Mouse (Mus musculus) kidney, adult 2 months (tissue): ENCODE data around the gene Fam90a1a. TPM values are rescaled to one million over a fixed set of nuclear protein-coding genes. Genes with fewer than 3 reads are reported as not detected.

ENCODE experiments used
- DNase-seq: peaks from one replicate; pipeline ENCODE4 v3.0.0; 2021
- H3K27ac ChIP-seq: fragments of 200-500 bp; 2 replicates; pipeline ENCODE4 v1.5.1; 2012; ENCODE audit warnings: low read depth, low read length, control low read depth, inconsistent platforms; ENCODE audit not compliant: insufficient read depth
- H3K27me3 ChIP-seq: fragments of 200-500 bp; replicated peaks from 2 replicates; pipeline ENCODE4 v1.6.1; 2012; ENCODE audit warnings: mild to moderate bottlenecking, moderate library complexity, low read length, inconsistent platforms; ENCODE audit not compliant: control insufficient read depth, insufficient read depth
- H3K36me3 ChIP-seq: fragments of 200-500 bp; 2 replicates; pipeline ENCODE4 v1.6.1; 2012; ENCODE audit warnings: mild to moderate bottlenecking, moderate library complexity, low read length, inconsistent platforms; ENCODE audit not compliant: control insufficient read depth, insufficient read depth
- H3K4me1 ChIP-seq: fragments of 200-500 bp; 2 replicates; pipeline ENCODE4 v1.6.1; 2011; ENCODE audit warnings: low read length; ENCODE audit not compliant: control insufficient read depth, insufficient read depth
- H3K4me3 ChIP-seq: fragments of 200-500 bp; 2 replicates; pipeline ENCODE4 v1.5.1; 2011; ENCODE audit warnings: mild to moderate bottlenecking, low read depth, low read length, control low read depth; ENCODE audit not compliant: insufficient read depth
- CTCF ChIP-seq: fragments of 200-500 bp; conservative IDR thresholded peaks from 2 replicates; pipeline ENCODE4 v1.5.1; 2011; ENCODE audit warnings: low read depth, mild to moderate bottlenecking, control low read depth, low read length, moderate library complexity, mixed read lengths; ENCODE audit not compliant: insufficient read depth, insufficient read length
- POLR2A ChIP-seq: fragments of 200-500 bp; IDR thresholded peaks from one replicate; pipeline ENCODE4 v1.6.1; 2011; ENCODE audit warnings: low read depth, low read length, control low read depth
- WGBS: fragments of 180-500 bp; shearing (Covaris S2); methylation state at CpG from one replicate; pipeline ENCODE4 v1.1.7; 2018; 5-methylcytosine and 5-hydroxymethylcytosine counted together
- polyA plus RNA-seq: library from polyadenylated mRNA; depleted of rRNA; stranded (reverse); fragments of >200 nt; gene quantifications from 2 replicates; pipeline ENCODE4 v1.2.3, GENCODE M21; 2012; rRNA removed

Gene Fam90a1a
- polyA plus RNA-seq, 1 experiment, result 0.05 TPM

DNA sequence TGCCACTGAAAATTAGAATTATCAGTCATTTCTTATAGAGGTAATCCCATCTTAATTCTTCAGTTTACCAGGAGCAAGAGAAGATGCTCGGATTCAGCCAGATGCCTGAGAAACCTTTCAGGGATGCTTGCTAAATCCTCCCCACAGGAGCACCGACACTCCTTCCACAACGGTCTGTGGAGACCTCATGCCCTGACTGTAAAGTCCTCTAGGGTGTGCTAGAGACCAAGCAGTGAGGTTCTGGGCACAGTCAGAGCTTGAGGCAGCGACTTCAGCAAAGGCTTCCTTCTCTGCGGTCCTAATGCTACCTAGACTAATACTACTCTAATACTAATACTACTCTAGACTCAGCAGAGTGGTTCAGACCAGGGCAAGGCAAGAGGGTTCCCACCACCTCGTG, 33.7 kb downstream of the Fam90a1a start:
- DNase-seq, result peak; percentile 63
- WGBS, result 12% methylated on average over 6 of the region's 6 CpGs
- Histone ChIP-seq H3K27ac (no peak overlapping the region), H3K4me1 (no peaks in the 10 kb centered on the region), H3K36me3 (no peaks in the 10 kb centered on the region), H3K27me3 (no peaks in the 10 kb centered on the region), H3K4me3 (no peak overlapping the region)
- TF ChIP-seq CTCF, result peak; percentile 87
- no peak for TF ChIP-seq POLR2A

GRCm38 (mm10) chr8:21995181-21995580, 36.7 kb downstream of the Fam90a1a start:
- no peak overlapping the region for H3K27ac ChIP-seq
- TF ChIP-seq POLR2A, result no peak
- no peak for TF ChIP-seq CTCF
- 36% methylated on average over 3 of the region's 3 CpGs for WGBS
- H3K27me3 ChIP-seq, result no peaks in the 10 kb centered on the region
- H3K4me1 ChIP-seq, result no peaks in the 10 kb centered on the region
- no peak overlapping the region for H3K4me3 ChIP-seq
- no peaks in the 10 kb centered on the region for H3K36me3 ChIP-seq
- DNase-seq, result no peak

DNA sequence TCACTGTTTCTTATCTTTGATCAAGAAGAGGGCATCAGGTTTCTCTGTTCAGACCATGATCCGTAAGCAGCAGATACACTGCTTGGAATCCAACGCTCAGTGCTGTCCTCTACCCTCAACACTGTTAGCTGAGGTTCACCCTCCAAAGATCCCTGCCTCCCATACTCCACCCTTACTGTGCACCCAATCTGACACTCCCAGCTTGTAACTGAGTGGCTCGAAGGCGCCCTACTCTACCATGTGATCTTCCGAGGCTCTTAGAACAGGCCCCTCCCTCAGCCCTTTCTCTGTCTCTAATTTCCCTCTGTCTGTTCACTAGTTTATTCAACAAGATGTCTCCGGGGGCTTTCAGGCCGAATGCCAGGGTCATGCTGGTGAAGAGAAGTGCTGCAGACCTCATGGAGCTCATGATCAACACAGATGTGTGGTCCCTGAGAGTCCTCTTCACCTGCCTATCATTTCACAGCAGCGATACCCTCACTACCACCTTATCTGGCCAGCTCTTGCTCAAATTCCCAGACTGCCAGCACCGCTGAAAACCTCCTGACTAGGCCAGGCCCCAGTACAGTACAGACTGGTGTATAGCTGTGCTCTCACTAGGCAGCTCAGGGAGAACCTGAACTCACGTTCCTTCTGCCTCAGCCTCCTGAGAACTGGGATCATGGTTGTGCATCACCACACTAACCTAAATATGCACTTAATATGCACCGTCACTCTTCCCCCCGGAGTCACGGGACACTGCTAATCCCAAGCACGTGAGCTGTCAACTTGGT, 46.4 kb downstream of the Fam90a1a start:
- Histone ChIP-seq H3K36me3 (no peaks in the 10 kb centered on the region), H3K27ac (no peak overlapping the region), H3K4me3 (no peak overlapping the region), H3K27me3 (no peaks in the 10 kb centered on the region), H3K4me1 (no peaks in the 10 kb centered on the region)
- TF ChIP-seq POLR2A, result no peak
- no peak for TF ChIP-seq CTCF
- 78% methylated on average over 14 of the region's 14 CpGs for WGBS
- no peak for DNase-seq

DNA sequence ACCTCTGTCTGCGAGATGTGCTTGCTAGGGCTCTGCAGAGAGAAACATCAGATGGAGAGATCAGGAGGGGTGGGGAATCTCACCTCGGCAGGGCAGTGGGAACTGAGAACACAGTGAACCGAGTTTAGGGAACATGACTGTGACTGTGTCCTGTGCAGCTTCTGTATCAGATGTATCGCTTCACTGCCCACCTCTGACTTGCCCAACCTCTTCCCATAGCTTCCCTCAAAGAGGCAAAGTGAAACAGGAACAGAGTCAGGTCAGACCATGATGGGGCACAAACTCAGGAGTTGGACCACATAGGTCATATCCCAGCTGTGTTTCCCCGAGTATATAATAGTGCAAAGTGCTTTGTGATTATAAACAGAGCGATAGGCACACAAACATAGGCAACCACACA, 47.9 kb downstream of the Fam90a1a start:
- no peaks in the 10 kb centered on the region for H3K27me3 ChIP-seq
- no peak overlapping the region for H3K27ac ChIP-seq
- no peak for DNase-seq
- no peaks in the 10 kb centered on the region for H3K36me3 ChIP-seq
- WGBS, result 58% methylated on average over 6 of the region's 6 CpGs
- H3K4me3 ChIP-seq, result no peak overlapping the region
- H3K4me1 ChIP-seq, result no peaks in the 10 kb centered on the region
- TF ChIP-seq CTCF (no peak), POLR2A (no peak)

GRCm38 (mm10) chr8:22009403-22009802, 50.9 kb downstream of the Fam90a1a start:
- H3K27me3 ChIP-seq, result no peaks in the 10 kb centered on the region
- H3K4me3 ChIP-seq, result no peak overlapping the region
- no peak overlapping the region for H3K27ac ChIP-seq
- WGBS, result 68% methylated on average over 3 of the region's 3 CpGs
- TF ChIP-seq POLR2A, result no peak
- TF ChIP-seq CTCF, result no peak
- H3K36me3 ChIP-seq, result no peaks in the 10 kb centered on the region
- DNase-seq, result no peak
- no peaks in the 10 kb centered on the region for H3K4me1 ChIP-seq

DNA sequence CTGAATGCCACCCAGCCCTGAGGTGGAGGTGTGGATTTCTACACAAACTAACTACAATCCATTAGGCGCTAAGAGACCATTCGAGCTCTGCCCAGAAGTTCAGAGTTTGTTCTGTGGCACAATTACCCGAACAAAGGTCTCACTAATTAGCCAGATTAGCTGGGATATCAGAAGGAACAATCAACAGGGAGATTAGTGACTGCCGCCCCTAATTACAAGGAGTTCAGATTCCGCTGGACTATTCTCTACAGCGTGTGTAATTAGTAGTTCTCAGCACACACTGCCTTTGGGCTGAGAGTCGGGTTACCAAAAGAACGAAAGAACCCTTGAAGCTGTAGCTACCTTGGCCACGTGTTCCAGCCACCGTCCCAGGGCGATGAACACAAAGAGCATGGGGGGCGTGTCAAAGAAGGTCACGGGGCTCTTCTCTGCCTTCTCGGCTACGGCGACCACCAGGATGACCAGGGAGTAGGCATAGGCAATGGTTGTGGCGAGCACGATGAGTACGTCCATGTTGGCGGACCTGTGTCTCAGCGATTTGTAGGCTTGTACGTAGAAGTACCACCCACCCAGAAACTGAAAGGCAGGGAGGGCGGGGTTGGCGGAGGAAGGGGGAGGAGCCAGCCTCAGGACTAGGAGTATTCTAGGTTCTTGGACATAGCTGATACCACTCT, 54.7 kb downstream of the Fam90a1a start:
- Histone ChIP-seq H3K36me3 (no peaks in the 10 kb centered on the region), H3K4me1 (no peaks in the 10 kb centered on the region), H3K4me3 (peak overlapping the region; percentile 16; the same call in 1 of the 2 replicates), H3K27ac (no peak overlapping the region), H3K27me3 (no peaks in the 10 kb centered on the region)
- no peak for DNase-seq
- WGBS, result 51% methylated on average over 24 of the region's 24 CpGs
- TF ChIP-seq CTCF, result no peak
- no peak for TF ChIP-seq POLR2A

Other genes with a start within 250 kb of the Fam90a1a start
- gene Defa24, start 224.2 kb upstream of the Fam90a1a start, polyA plus RNA-seq, result not detected in 2 replicates
- gene Defb50, start 135.2 kb upstream of the Fam90a1a start, polyA plus RNA-seq, result not detected in 2 replicates
- 1.5 and 2.4 TPM in 2 replicates for gene Defb2, start 118.8 kb upstream of the Fam90a1a start, polyA plus RNA-seq
- gene Defb10, start 99.8 kb upstream of the Fam90a1a start, polyA plus RNA-seq, result not detected in 2 replicates
- gene Defb9, start 73.3 kb upstream of the Fam90a1a start, polyA plus RNA-seq, result not detected in 2 replicates
- gene Defb11, start 52.3 kb upstream of the Fam90a1a start, polyA plus RNA-seq, result 3.6 and 3.9 TPM in 2 replicates
- not detected in 2 replicates for gene Defb15, start 26.0 kb upstream of the Fam90a1a start, polyA plus RNA-seq
- gene Defb35, start 20.4 kb upstream of the Fam90a1a start, polyA plus RNA-seq, result not detected in 2 replicates
- not detected in 2 replicates for gene Defb13, start 12.0 kb upstream of the Fam90a1a start, polyA plus RNA-seq
- not detected in 2 replicates for gene Ccdc70, start 11.1 kb downstream of the Fam90a1a start, polyA plus RNA-seq
- 1.1 and 1.4 TPM in 2 replicates for gene Atp7b, start 101.6 kb downstream of the Fam90a1a start, polyA plus RNA-seq
- gene Alg11, start 102.0 kb downstream of the Fam90a1a start, polyA plus RNA-seq, result 3.6 and 5.7 TPM in 2 replicates
- 0.59 and 0.65 TPM in 2 replicates for gene Nek5, start 166.3 kb downstream of the Fam90a1a start, polyA plus RNA-seq
- 1.6 and 1.7 TPM in 2 replicates for gene Nek3, start 207.7 kb downstream of the Fam90a1a start, polyA plus RNA-seq
- 0.38 and 0.64 TPM in 2 replicates for gene Ckap2, start 227.1 kb downstream of the Fam90a1a start, polyA plus RNA-seq
- 12.0 and 15.0 TPM in 2 replicates for gene Vps36, start 234.1 kb downstream of the Fam90a1a start, polyA plus RNA-seq